Mouse (Mus musculus) intestine, embryonic 15.5 days (tissue): Measurements from ENCODE around the gene Oas1a. TPM values are rescaled to one million over a fixed set of nuclear protein-coding genes. Genes with fewer than 3 reads are reported as not detected.
"Not testable (repeated sequence)": the region's sequence is repeated elsewhere in the genome, so short reads cannot be mapped to it uniquely, and the experiment has no call there.

ENCODE experiments used
- ATAC-seq: fragments of 200-750 bp; cut with Nextera tagmentation; 2 replicates; pipeline ENCODE4 v1.8.0; 2017; ENCODE audit warnings: moderate TSS enrichment, moderate library complexity
- H3K27ac ChIP-seq: fragments of 300-500 bp; sonication (generic); 2 replicates; pipeline ENCODE4 v1.5.1; 2015; ENCODE audit warnings: mild to moderate bottlenecking, inconsistent platforms
- H3K27me3 ChIP-seq: fragments of 300-500 bp; sonication (generic); replicated peaks from 2 replicates; pipeline ENCODE4 v1.6.1; 2015; ENCODE audit warnings: inconsistent platforms
- H3K36me3 ChIP-seq: fragments of 300-500 bp; sonication (generic); 2 replicates; pipeline ENCODE4 v1.6.1; 2015; ENCODE audit warnings: inconsistent platforms
- H3K4me1 ChIP-seq: fragments of 300-500 bp; sonication (generic); replicated peaks from 2 replicates; pipeline ENCODE4 v1.6.1; 2015; ENCODE audit warnings: inconsistent platforms
- H3K4me2 ChIP-seq: fragments of 300-500 bp; sonication (generic); replicated peaks from 2 replicates; pipeline ENCODE4 v1.6.1; 2015; ENCODE audit warnings: mild to moderate bottlenecking, inconsistent platforms
- H3K4me3 ChIP-seq: fragments of 300-500 bp; sonication (generic); replicated peaks from 2 replicates; pipeline ENCODE4 v1.5.1; 2015; ENCODE audit warnings: inconsistent platforms
- H3K9ac ChIP-seq: fragments of 300-500 bp; sonication (generic); 2 replicates; pipeline ENCODE4 v1.6.1; 2015; ENCODE audit warnings: inconsistent platforms
- H3K9me3 ChIP-seq: fragments of 300-500 bp; sonication (generic); 2 replicates; pipeline ENCODE4 v1.6.1; 2016; ENCODE audit warnings: inconsistent platforms
- WGBS: fragments of 180-500 bp; shearing (Covaris S2); methylation state at CpG from one replicate; pipeline ENCODE4 v1.1.7; 2015; 5-methylcytosine and 5-hydroxymethylcytosine counted together
- polyA plus RNA-seq: library from polyadenylated mRNA; unstranded; fragments of >200 nt; fragmentation: Nextera tagmentation; extraction: Ambion mirVana; gene quantifications from 2 replicates; pipeline ENCODE4 v1.2.1, GENCODE M21; 2015

Gene Oas1a
- polyA plus RNA-seq, 1 experiment from 2014 or later, result 9.5 TPM

GRCm38 (mm10) chr5:120919156-120919935 lies 12.0 kb upstream of the Oas1a start:
- not testable (repeated sequence) for H3K27ac ChIP-seq, H3K4me2 ChIP-seq, H3K9me3 ChIP-seq, H3K4me3 ChIP-seq, H3K27me3 ChIP-seq, ATAC-seq, H3K4me1 ChIP-seq, H3K36me3 ChIP-seq, H3K9ac ChIP-seq
- 73% methylated on average over 2 of the region's 2 CpGs for WGBS

- H3K27me3 ChIP-seq, H3K4me1 ChIP-seq, H3K4me3 ChIP-seq, H3K36me3 ChIP-seq, H3K4me2 ChIP-seq, H3K9ac ChIP-seq, H3K9me3 ChIP-seq, ATAC-seq, H3K27ac ChIP-seq: not testable (repeated sequence)
- WGBS, result 52% methylated on average over 8 of the region's 8 CpGs
Measured at GRCm38 (mm10) chr5:120914204-120914603, 6.9 kb upstream of the Oas1a start, which contains the start of gene Oas1d. Gene Oas1d, plus strand, starts transcription at chr5:120914536.

GRCm38 (mm10) chr5:120908196-120908920 lies 1.0 kb upstream of the Oas1a start:
- no peak overlapping the region for H3K4me3 ChIP-seq
- no peaks in the 10 kb centered on the region for H3K27me3 ChIP-seq
- 56% methylated on average over 7 of the region's 7 CpGs for WGBS
- no peaks in the 10 kb centered on the region for H3K4me1 ChIP-seq
- no peak for ATAC-seq
- no peak overlapping the region for H3K27ac ChIP-seq
- no peaks in the 10 kb centered on the region for H3K9me3 ChIP-seq
- H3K36me3 ChIP-seq, result no peaks in the 10 kb centered on the region
- H3K9ac ChIP-seq, result no peak overlapping the region
- H3K4me2 ChIP-seq, result no peak overlapping the region

GRCm38 (mm10) chr5:120902056-120902455 lies 5.3 kb downstream of the Oas1a start:
- Histone ChIP-seq H3K4me3 (no peak overlapping the region), H3K4me1 (no peaks in the 10 kb centered on the region), H3K4me2 (no peak overlapping the region), H3K9me3 (no peaks in the 10 kb centered on the region), H3K36me3 (no peaks in the 10 kb centered on the region), H3K27me3 (no peaks in the 10 kb centered on the region), H3K27ac (no peak overlapping the region), H3K9ac (no peak overlapping the region)
- ATAC-seq, result no peak
- 91% methylated on average over 5 of the region's 5 CpGs for WGBS

GRCm38 (mm10) chr5:120900666-120901065 lies 6.7 kb downstream of the Oas1a start:
- no peak for ATAC-seq
- WGBS, result 69% methylated on average over 1 of the region's 1 CpGs
- no peaks in the 10 kb centered on the region for H3K9me3 ChIP-seq
- no peaks in the 10 kb centered on the region for H3K4me1 ChIP-seq
- no peaks in the 10 kb centered on the region for H3K27me3 ChIP-seq
- no peak overlapping the region for H3K4me3 ChIP-seq
- H3K9ac ChIP-seq, result no peak overlapping the region
- H3K27ac ChIP-seq, result no peak overlapping the region
- no peaks in the 10 kb centered on the region for H3K36me3 ChIP-seq
- no peak overlapping the region for H3K4me2 ChIP-seq

GRCm38 (mm10) chr5:120898726-120899125 lies 8.6 kb downstream of the Oas1a start:
- no peak for ATAC-seq
- no peak overlapping the region for H3K4me2 ChIP-seq
- H3K4me3 ChIP-seq, result no peak overlapping the region
- no peaks in the 10 kb centered on the region for H3K4me1 ChIP-seq
- no peaks in the 10 kb centered on the region for H3K9me3 ChIP-seq
- H3K36me3 ChIP-seq, result no peaks in the 10 kb centered on the region
- no peak overlapping the region for H3K27ac ChIP-seq
- H3K27me3 ChIP-seq, result no peaks in the 10 kb centered on the region
- H3K9ac ChIP-seq, result no peak overlapping the region

- no peak for ATAC-seq
- 84% methylated on average over 6 of the region's 6 CpGs for WGBS
Measured at GRCm38 (mm10) chr5:120898307-120898706, 9.0 kb downstream of the Oas1a start.

GRCm38 (mm10) chr5:120895231-120895900 lies 12.0 kb downstream of the Oas1a start:
- WGBS, result 85% methylated on average over 11 of the region's 11 CpGs
- Histone ChIP-seq H3K4me3 (no peak overlapping the region), H3K27me3 (no peaks in the 10 kb centered on the region), H3K4me2 (no peak overlapping the region), H3K36me3 (no peaks in the 10 kb centered on the region), H3K9ac (no peak overlapping the region), H3K9me3 (no peaks in the 10 kb centered on the region), H3K27ac (no peak overlapping the region), H3K4me1 (no peaks in the 10 kb centered on the region)
- ATAC-seq, result no peak

More at GRCm38 (mm10) chr5:120898307-120898706, 9.0 kb downstream of the Oas1a start:
- H3K4me2 ChIP-seq, result no peak overlapping the region
- H3K9me3 ChIP-seq, result no peaks in the 10 kb centered on the region
- no peak overlapping the region for H3K9ac ChIP-seq
- H3K4me1 ChIP-seq, result no peaks in the 10 kb centered on the region
- no peak overlapping the region for H3K27ac ChIP-seq
- H3K27me3 ChIP-seq, result no peaks in the 10 kb centered on the region
- H3K4me3 ChIP-seq, result no peak overlapping the region
- no peaks in the 10 kb centered on the region for H3K36me3 ChIP-seq

GRCm38 (mm10) chr5:120894692-120895091 lies 12.6 kb downstream of the Oas1a start:
- H3K27ac ChIP-seq, H3K9me3 ChIP-seq, H3K4me1 ChIP-seq, H3K36me3 ChIP-seq, H3K4me2 ChIP-seq, H3K27me3 ChIP-seq, H3K4me3 ChIP-seq, H3K9ac ChIP-seq, ATAC-seq: not testable (repeated sequence)
- 84% methylated on average over 2 of the region's 2 CpGs for WGBS

GRCm38 (mm10) chr5:120893866-120894265 lies 13.5 kb downstream of the Oas1a start:
- not testable (repeated sequence) for H3K4me2 ChIP-seq, H3K9ac ChIP-seq, H3K27ac ChIP-seq, H3K4me1 ChIP-seq, ATAC-seq, H3K4me3 ChIP-seq, H3K27me3 ChIP-seq, H3K36me3 ChIP-seq, H3K9me3 ChIP-seq
- WGBS, result 92% methylated on average over 4 of the region's 4 CpGs

GRCm38 (mm10) chr5:120892243-120892660 lies 15.1 kb downstream of the Oas1a start:
- Histone ChIP-seq H3K27ac (no peak overlapping the region), H3K9ac (no peak overlapping the region), H3K4me2 (no peak overlapping the region), H3K27me3 (no peaks in the 10 kb centered on the region), H3K4me1 (no peaks in the 10 kb centered on the region), H3K9me3 (no peaks in the 10 kb centered on the region), H3K36me3 (no peaks in the 10 kb centered on the region), H3K4me3 (no peak overlapping the region)
- no peak for ATAC-seq
- WGBS, result 54% methylated on average over 2 of the region's 2 CpGs

GRCm38 (mm10) chr5:120891566-120892242 lies 15.6 kb downstream of the Oas1a start:
- H3K4me2 ChIP-seq, ATAC-seq, H3K9ac ChIP-seq, H3K9me3 ChIP-seq, H3K27ac ChIP-seq, H3K27me3 ChIP-seq, H3K4me1 ChIP-seq, H3K4me3 ChIP-seq, H3K36me3 ChIP-seq: not testable (repeated sequence)
- WGBS, result 85% methylated on average over 2 of the region's 2 CpGs
